In the genomic region with DNA sequence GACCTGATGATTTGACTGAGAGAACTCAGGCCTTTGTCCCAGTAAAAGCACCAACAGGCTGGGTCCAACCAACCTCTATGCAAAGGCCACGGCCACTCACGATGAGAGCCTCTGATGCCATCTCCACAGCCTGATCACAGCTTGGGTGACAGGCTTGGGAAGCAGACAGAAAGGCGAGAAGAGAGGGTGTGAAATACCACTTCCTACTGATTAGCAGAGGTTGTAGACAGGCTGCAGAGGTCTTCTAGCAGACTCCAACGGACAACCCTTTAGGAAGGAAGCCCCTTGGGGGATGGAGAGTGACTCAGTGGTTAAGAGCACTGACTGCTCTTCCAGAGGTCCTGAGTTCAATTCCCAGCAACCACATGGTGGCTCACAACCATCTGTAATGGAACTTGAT, we compare ENCODE assay signal across 9 mouse cellular contexts. TPM values are rescaled to one million over a fixed set of nuclear protein-coding genes. Genes with fewer than 3 reads are reported as not detected.
DNase-seq lines count a peak whose midpoint lies in the region; ATAC-seq and TF ChIP-seq lines count a peak whose summit lies in the region.
"Had no signal": no experiment of that assay in that cellular context is flagged by ENCODE, and none has a peak within 500 bp of the region (broad histone marks: within the 10 kb centered on the region; RNA-seq: fewer than 3 reads in every experiment).

No protein-coding gene starts in this region.

- no peaks in the 10 kb centered on the region for H3K27me3 ChIP-seq in heart, embryonic 16.5 days (ENCODE audit: control insufficient read depth, insufficient read depth, low read length)
- H3K27me3 ChIP-seq in intestine, embryonic 15.5 days (replicated peaks) = no peaks in the 10 kb centered on the region
- H3K27me3 ChIP-seq in stomach, postnatal 0 days (ENCODE audit: control insufficient read depth, insufficient read depth, low read length) = no peaks in the 10 kb centered on the region

- H3K4me1 ChIP-seq in heart, embryonic 16.5 days (ENCODE audit: control insufficient read depth, insufficient read depth, low read length) = peaks cover 84% of the 10 kb centered on the region
- H3K4me1 ChIP-seq in intestine, embryonic 15.5 days (replicated peaks) = peaks cover 49% of the 10 kb centered on the region
- peaks cover 28% of the 10 kb centered on the region for H3K4me1 ChIP-seq in stomach, postnatal 0 days (replicated peaks; ENCODE audit: control insufficient read depth, insufficient read depth)

- no peak for ATAC-seq in heart, embryonic 16.5 days (replicated peaks; ENCODE audit: extremely low read depth, insufficient read depth, low FRiP score)
- no peak for ATAC-seq in intestine, embryonic 15.5 days
- no peak for ATAC-seq in stomach, postnatal 0 days (ENCODE audit: low FRiP score, low TSS enrichment)

- no peak for TF ChIP-seq EP300 in stomach, postnatal 0 days (optimal IDR thresholded peaks at IDR 0.05)

- no peaks in the 10 kb centered on the region for H3K9me3 ChIP-seq in heart, embryonic 16.5 days (replicated peaks; ENCODE audit: control insufficient read depth, low read length)
- no peaks in the 10 kb centered on the region for H3K9me3 ChIP-seq in intestine, embryonic 15.5 days
- H3K9me3 ChIP-seq in stomach, postnatal 0 days (ENCODE audit: control insufficient read depth, low read length) = no peaks in the 10 kb centered on the region

- 14% methylated on average over 4 of the region's 4 CpGs for WGBS in heart, embryonic 16.5 days
- WGBS in intestine, embryonic 15.5 days = 55% methylated on average over 4 of the region's 4 CpGs
- 52% methylated on average over 4 of the region's 4 CpGs for WGBS in stomach, postnatal 0 days

- peaks cover 10% of the 10 kb centered on the region for H3K36me3 ChIP-seq in heart, embryonic 16.5 days (ENCODE audit: control insufficient read depth, insufficient read depth)
- peaks cover 32% of the 10 kb centered on the region for H3K36me3 ChIP-seq in intestine, embryonic 15.5 days
- peaks cover 32% of the 10 kb centered on the region for H3K36me3 ChIP-seq in stomach, postnatal 0 days (ENCODE audit: control insufficient read depth, insufficient read depth, low read length)

- no peak for DNase-seq in heart, postnatal 14 days
- peak; percentile 15 for DNase-seq in thymus, postnatal 0 days (ENCODE audit: low spot score)
- DNase-seq in thymus, adult 18-20 months = no peak
- DNase-seq in stomach, postnatal 0 days (ENCODE audit: low spot score) = no peak
- DNase-seq in right cerebral cortex, adult 18-20 months = no peak
- no peak for DNase-seq in spleen, postnatal 36 days (ENCODE audit: low spot score in 2 of 2)

- no peak overlapping the region for H3K4me3 ChIP-seq in heart, embryonic 16.5 days (ENCODE audit: low read length)
- no peak overlapping the region for H3K4me3 ChIP-seq in intestine, embryonic 15.5 days (replicated peaks)
- H3K4me3 ChIP-seq in stomach, postnatal 0 days (ENCODE audit: low read depth, low read length) = no peak overlapping the region

- peak overlapping the region; percentile 70 for H3K9ac ChIP-seq in heart, embryonic 16.5 days (ENCODE audit: low read length)
- peak overlapping the region; percentile 11; the same call in 1 of the 2 replicates for H3K9ac ChIP-seq in intestine, embryonic 15.5 days
- peak overlapping the region; percentile 38 for H3K9ac ChIP-seq in stomach, postnatal 0 days (ENCODE audit: low read length)

- TF ChIP-seq CTCF in stomach, postnatal 0 days (IDR thresholded peaks at IDR 0.05; ENCODE audit: low read depth) = no peak

- intact Hi-C loops in heart, postnatal 14 days (cut with DNase I) = loop anchor here (5.0 kb wide), 1 partner anchor 36 kb away; no protein-coding TSS in a partner anchor

- peak overlapping the region; percentile 99 for H3K27ac ChIP-seq in heart, embryonic 16.5 days (ENCODE audit: low read length)
- peak overlapping the region; percentile 95 for H3K27ac ChIP-seq in intestine, embryonic 15.5 days
- peak overlapping the region; percentile 97 for H3K27ac ChIP-seq in stomach, postnatal 0 days (replicated peaks)

- H3K4me2 ChIP-seq in heart, embryonic 16.5 days (ENCODE audit: low read depth, low read length) = no peak overlapping the region
- H3K4me2 ChIP-seq in intestine, embryonic 15.5 days (replicated peaks) = no peak overlapping the region
- H3K4me2 ChIP-seq in stomach, postnatal 0 days (replicated peaks; ENCODE audit: low read depth) = no peak overlapping the region

RNA-seq across cellular contexts. Expression of gene Myh9, which starts 40.8 kb away (rescaled TPM):
- 22.8 and 29.7 TPM in 2 replicates for polyA plus RNA-seq in heart, embryonic 16.5 days (2015; fragmentation: Nextera tagmentation; extraction: Ambion mirVana)
- total RNA-seq in heart, postnatal 14 days (2021) = 100 to 1,000 TPM; 140 to 172 TPM
- 62.3 and 71.0 TPM in 2 replicates for polyA plus RNA-seq in thymus, postnatal 0 days (2015; fragmentation: Nextera tagmentation; extraction: Ambion mirVana)
- polyA plus RNA-seq in intestine, embryonic 15.5 days (2015; fragmentation: Nextera tagmentation; extraction: Ambion mirVana) = 51.6 and 52.9 TPM in 2 replicates
- 27.9 and 32.9 TPM in 2 replicates for polyA plus RNA-seq in stomach, postnatal 0 days (2015; fragmentation: Nextera tagmentation; extraction: Ambion mirVana)

RNA-seq across cellular contexts. Expression of gene Apol8, which starts 44.4 kb away (rescaled TPM):
- 0.05 TPM in 1 of 2 replicates, not detected in the other for polyA plus RNA-seq in heart, embryonic 16.5 days (2015; fragmentation: Nextera tagmentation; extraction: Ambion mirVana)
- not detected for total RNA-seq in heart, postnatal 14 days (2021)
- 0.06 TPM in 1 of 2 replicates, not detected in the other for polyA plus RNA-seq in thymus, postnatal 0 days (2015; fragmentation: Nextera tagmentation; extraction: Ambion mirVana)
- polyA plus RNA-seq in intestine, embryonic 15.5 days (2015; fragmentation: Nextera tagmentation; extraction: Ambion mirVana) = 0.18 and 0.35 TPM in 2 replicates
- polyA plus RNA-seq in stomach, postnatal 0 days (2015; fragmentation: Nextera tagmentation; extraction: Ambion mirVana) = 0.05 and 0.10 TPM in 2 replicates
- total RNA-seq: midbrain, postnatal 0 days had no signal

Comparison
In these comparisons a context has a peak if more than half of its experiments do, and no peak if none do; other contexts are left out.
1. H3K9ac ChIP-seq: peak in every context shown above with its lines; median percentile 70 in heart, embryonic 16.5 days; 38 in stomach, postnatal 0 days; 11 in intestine, embryonic 15.5 days.